Mouse (Mus musculus): ENCODE measurements around the gene Sinhcaf.

- TF ChIP-seq POLR2A (IDR thresholded peaks at IDR 0.05; ENCODE audit: control insufficient read depth, extremely low read depth, insufficient read depth, low read length, poor library complexity) (no peak), CTCF (IDR thresholded peaks at IDR 0.05; ENCODE audit: borderline replicate concordance, control insufficient read depth, extremely low read depth, insufficient read depth, low read length, poor library complexity) (no peak)
Measured at GRCm38 (mm10) chr6:148943695-148944094, 2.6 kb downstream of the Sinhcaf start.

Measured in thymus, adult 2 months (tissue).